Mouse (Mus musculus) liver, adult 2 months (tissue): ENCODE measurements around the gene Zan.

ENCODE experiments used
- CTCF ChIP-seq: fragments of 200-500 bp; IDR thresholded peaks from 2 replicates; pipeline ENCODE4 v1.5.1; 2011; ENCODE audit warnings: low read depth, low read length, control low read depth
- POLR2A ChIP-seq: fragments of 200-500 bp; IDR thresholded peaks from 2 replicates; pipeline ENCODE4 v1.6.1; 2011; ENCODE audit warnings: low read length, control low read depth; ENCODE audit not compliant: insufficient read depth; ENCODE audit errors: extremely low read depth

DNA sequence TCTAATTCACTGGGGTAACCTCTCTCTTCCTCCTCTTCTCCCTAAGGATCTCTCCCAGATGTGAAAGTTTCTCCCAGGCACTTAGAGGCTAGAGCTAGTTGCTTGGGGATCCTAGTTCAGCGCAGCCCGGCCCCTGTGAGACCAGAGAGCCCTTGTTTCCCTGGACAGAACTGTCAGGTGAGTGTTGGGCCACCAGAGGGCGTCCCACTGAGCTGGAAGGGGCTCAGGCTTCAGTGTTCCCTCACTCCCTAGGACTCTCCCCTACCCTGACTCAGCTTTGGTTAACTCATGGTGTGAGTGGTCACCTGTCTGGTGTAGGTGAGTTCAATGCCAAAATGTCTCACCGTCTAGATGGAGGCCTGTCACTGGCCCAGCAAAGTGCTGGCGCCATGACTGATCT lies 41.6 kb upstream of the Zan start, which contains the start of gene Gigyf1:
- TF ChIP-seq CTCF (peak; percentile 77), POLR2A (no peak)
